Mouse (Mus musculus): Measurements from ENCODE around the gene Hoxd10. TPM values are rescaled to one million over a fixed set of nuclear protein-coding genes. Genes with fewer than 3 reads are reported as not detected.

Gene Hoxd10
- total and polyA plus RNA-seq, 2 experiments from 2014 or later, result not detected

DNA sequence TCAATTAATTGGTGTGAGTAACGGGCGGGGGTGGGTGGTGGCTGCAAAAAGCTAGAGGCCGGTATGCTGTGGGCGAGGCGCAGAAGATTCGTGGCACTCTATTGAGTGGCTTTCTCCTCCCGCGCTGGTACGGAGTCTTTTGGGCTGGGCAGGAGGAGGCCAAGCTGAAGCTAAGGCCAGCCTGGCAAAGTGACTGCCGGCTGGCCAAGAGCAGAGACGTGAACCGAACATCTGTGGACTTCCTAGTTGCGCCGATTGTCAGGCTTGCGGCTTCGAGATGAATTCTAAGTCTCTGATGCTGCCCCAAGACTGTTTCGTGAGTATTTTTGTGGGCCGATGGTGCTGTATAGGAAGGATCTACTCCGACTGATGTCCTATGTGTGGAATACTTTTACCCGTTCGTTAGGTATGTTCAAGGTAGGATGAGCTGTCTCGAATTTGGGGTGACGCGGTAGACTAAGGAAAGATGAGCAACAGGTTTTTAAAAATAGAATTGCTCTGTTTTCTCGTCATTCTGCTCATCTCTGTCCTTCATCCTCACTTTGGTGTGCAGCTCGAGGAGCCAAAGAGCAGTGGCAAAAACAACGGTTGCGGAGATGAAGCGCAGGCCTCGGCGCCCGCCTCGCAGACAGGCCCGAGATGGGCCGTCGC lies 24.4 kb upstream of the Hoxd10 start:
- Histone ChIP-seq H3K4me2 (ENCODE audit: low read depth) (no peak overlapping the region), H3K27me3 (ENCODE audit: insufficient read depth, low read length) (peaks cover 95% of the 10 kb centered on the region), H3K27ac (ENCODE audit: low read depth, low read length) (no peak overlapping the region), H3K4me3 (ENCODE audit: low read depth, low read length) (no peak overlapping the region), H3K4me1 (ENCODE audit: insufficient read depth) (no peaks in the 10 kb centered on the region), H3K9me3 (ENCODE audit: low read length) (no peaks in the 10 kb centered on the region), H3K36me3 (ENCODE audit: insufficient read depth) (no peaks in the 10 kb centered on the region), H3K9ac (no peak overlapping the region)
- TF ChIP-seq CTCF (IDR thresholded peaks at IDR 0.05; ENCODE audit: low read depth), result no peak
- ATAC-seq (no peak), DNase-seq (peak; percentile 48)
- 2% methylated on average over 36 of the region's 36 CpGs for WGBS

DNA sequence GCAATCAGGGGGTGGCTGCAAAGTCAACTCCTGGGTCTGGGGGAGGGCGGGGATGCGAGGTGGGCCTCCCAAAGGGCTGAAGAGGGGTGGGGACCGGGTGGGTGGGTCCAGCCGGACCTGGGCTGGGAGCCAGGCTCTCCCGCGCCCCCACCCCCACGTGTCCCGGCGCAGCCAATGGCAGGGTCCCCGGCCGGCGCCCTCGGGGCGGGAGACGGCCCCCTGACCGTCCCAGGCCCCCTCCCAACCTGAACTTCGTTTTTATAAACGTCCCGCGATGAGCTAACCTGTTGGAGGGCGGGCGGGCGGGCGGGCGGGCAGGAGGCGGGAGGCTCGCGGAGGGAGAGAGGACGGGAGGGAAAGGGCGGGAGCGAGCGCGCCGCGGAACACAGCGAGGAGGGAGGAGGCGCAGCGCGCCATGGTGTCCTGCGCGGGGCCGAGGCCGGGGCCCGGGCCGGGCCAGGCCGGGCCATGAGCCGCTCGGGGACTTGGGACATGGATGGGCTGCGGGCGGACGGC lies 23.8 kb upstream of the Hoxd10 start, which contains the start of gene Hoxd13:
TSS of gene Hoxd13 (plus strand) at position 469 of the 516 bp plus-strand sequence.
- H3K36me3 ChIP-seq (ENCODE audit: insufficient read depth), result no peaks in the 10 kb centered on the region
- H3K4me2 ChIP-seq (ENCODE audit: low read depth), result peak within 1 kb of the TSS; percentile 37
- H3K4me1 ChIP-seq (ENCODE audit: insufficient read depth), result no peaks in the 10 kb centered on the region
- H3K27me3 ChIP-seq (ENCODE audit: insufficient read depth, low read length), result peaks cover 95% of the 10 kb centered on the region
- H3K9me3 ChIP-seq (ENCODE audit: low read length), result no peaks in the 10 kb centered on the region
- no peak within 1 kb of the TSS for H3K27ac ChIP-seq (ENCODE audit: low read depth, low read length)
- ATAC-seq, result no peak
- no peak for DNase-seq
- WGBS, result 0% methylated on average over 19 of the region's 51 CpGs
- H3K9ac ChIP-seq, result no peak within 1 kb of the TSS
- H3K4me3 ChIP-seq (ENCODE audit: low read depth, low read length), result peak within 1 kb of the TSS; percentile 10
- no peak for TF ChIP-seq CTCF (IDR thresholded peaks at IDR 0.05; ENCODE audit: low read depth)

DNA sequence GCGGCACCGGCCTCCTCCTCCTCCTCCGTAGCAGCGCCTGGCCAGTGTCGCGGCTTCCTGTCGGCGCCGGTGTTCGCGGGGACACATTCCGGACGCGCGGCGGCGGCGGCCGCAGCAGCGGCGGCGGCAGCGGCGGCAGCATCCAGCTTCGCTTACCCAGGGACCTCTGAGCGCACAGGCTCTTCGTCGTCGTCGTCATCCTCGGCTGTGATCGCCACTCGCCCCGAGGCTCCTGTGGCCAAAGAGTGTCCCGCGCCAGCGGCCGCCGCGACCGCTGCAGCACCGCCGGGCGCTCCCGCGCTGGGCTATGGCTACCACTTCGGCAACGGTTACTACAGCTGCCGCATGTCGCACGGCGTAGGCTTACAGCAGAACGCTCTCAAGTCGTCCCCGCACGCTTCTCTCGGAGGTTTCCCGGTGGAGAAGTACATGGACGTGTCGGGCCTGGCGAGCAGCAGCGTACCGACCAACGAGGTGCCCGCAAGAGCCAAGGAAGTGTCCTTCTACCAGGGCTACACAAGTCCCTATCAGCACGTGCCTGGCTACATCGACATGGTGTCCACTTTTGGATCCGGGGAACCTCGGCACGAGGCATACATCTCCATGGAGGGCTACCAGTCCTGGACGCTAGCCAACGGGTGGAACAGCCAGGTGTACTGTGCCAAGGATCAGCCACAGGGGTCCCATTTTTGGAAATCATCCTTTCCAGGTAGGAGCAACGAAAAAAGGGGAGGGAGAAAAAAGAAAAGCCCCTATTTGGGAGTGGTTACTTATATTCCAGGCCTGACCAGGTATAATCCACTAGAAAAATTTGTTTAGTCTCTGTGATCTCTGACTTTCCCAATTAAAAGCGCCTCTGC lies 23.1 kb upstream of the Hoxd10 start:
- WGBS, result 3% methylated on average over 68 of the region's 74 CpGs
- no peak for TF ChIP-seq CTCF (IDR thresholded peaks at IDR 0.05; ENCODE audit: low read depth)
- Histone ChIP-seq H3K9me3 (ENCODE audit: low read length) (no peaks in the 10 kb centered on the region), H3K4me2 (ENCODE audit: low read depth) (peak overlapping the region; percentile 37), H3K36me3 (ENCODE audit: insufficient read depth) (no peaks in the 10 kb centered on the region), H3K9ac (no peak overlapping the region), H3K4me3 (ENCODE audit: low read depth, low read length) (peak overlapping the region; percentile 10), H3K27ac (ENCODE audit: low read depth, low read length) (no peak overlapping the region), H3K4me1 (ENCODE audit: insufficient read depth) (no peaks in the 10 kb centered on the region), H3K27me3 (ENCODE audit: insufficient read depth, low read length) (peaks cover 95% of the 10 kb centered on the region)
- peak; percentile 55 for DNase-seq
- ATAC-seq, result peak; percentile 58; the same call in 1 of the 2 replicates

DNA sequence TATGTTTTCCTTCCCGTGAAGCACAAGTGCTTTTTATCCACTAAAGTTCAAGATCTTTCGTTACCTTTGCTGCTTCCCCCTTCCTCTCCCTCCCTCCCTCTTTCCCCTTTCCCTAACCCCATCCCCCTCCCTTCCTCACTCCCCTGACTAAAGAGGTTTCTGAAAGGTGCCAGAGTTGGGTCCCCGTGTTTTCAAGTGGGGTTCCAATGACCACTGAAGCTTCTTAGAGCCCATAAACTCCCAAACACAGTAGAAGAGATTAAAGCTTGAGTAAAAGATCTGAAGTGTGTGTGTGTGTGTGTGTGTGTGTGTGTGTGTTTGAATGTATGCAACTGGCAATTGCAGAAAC lies 22.5 kb upstream of the Hoxd10 start:
- peaks cover 95% of the 10 kb centered on the region for H3K27me3 ChIP-seq (ENCODE audit: insufficient read depth, low read length)
- no peak overlapping the region for H3K4me2 ChIP-seq (ENCODE audit: low read depth)
- H3K4me3 ChIP-seq (ENCODE audit: low read depth, low read length), result no peak overlapping the region
- no peak for TF ChIP-seq CTCF (IDR thresholded peaks at IDR 0.05; ENCODE audit: low read depth)
- no peak overlapping the region for H3K9ac ChIP-seq
- H3K4me1 ChIP-seq (ENCODE audit: insufficient read depth), result no peaks in the 10 kb centered on the region
- H3K27ac ChIP-seq (ENCODE audit: low read depth, low read length), result no peak overlapping the region
- H3K36me3 ChIP-seq (ENCODE audit: insufficient read depth), result no peaks in the 10 kb centered on the region
- ATAC-seq (no peak), DNase-seq (no peak)
- H3K9me3 ChIP-seq (ENCODE audit: low read length), result no peaks in the 10 kb centered on the region
- 4% methylated on average over 3 of the region's 3 CpGs for WGBS

DNA sequence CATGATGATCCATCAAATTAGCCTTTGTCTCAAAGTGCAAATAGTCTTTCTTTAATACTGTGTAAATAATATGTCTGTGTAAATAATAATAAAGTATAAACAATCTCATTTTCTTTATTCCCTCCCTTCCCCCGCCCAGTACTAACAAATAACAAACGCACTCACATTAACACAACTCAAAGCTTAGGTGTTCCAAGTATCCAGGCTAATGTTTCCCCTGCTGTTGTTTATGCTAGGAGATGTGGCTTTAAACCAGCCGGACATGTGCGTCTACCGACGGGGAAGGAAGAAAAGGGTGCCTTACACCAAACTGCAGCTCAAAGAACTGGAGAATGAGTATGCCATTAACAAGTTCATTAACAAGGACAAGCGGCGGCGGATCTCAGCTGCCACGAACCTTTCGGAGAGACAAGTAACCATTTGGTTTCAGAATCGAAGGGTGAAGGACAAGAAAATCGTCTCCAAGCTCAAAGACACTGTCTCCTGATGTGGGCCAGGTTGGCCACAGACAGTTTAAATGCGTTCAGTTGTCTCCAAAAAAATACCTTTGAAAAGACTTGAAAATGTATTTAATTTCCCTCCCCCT lies 22.0 kb upstream of the Hoxd10 start:
- Histone ChIP-seq H3K27ac (ENCODE audit: low read depth, low read length) (no peak overlapping the region), H3K4me1 (ENCODE audit: insufficient read depth) (no peaks in the 10 kb centered on the region), H3K9ac (no peak overlapping the region), H3K9me3 (ENCODE audit: low read length) (no peaks in the 10 kb centered on the region), H3K36me3 (ENCODE audit: insufficient read depth) (no peaks in the 10 kb centered on the region), H3K4me3 (ENCODE audit: low read depth, low read length) (no peak overlapping the region), H3K4me2 (ENCODE audit: low read depth) (no peak overlapping the region), H3K27me3 (ENCODE audit: insufficient read depth, low read length) (peaks cover 95% of the 10 kb centered on the region)
- no peak for DNase-seq
- ATAC-seq, result no peak
- WGBS, result 4% methylated on average over 14 of the region's 14 CpGs
- TF ChIP-seq CTCF (IDR thresholded peaks at IDR 0.05; ENCODE audit: low read depth), result no peak

- Histone ChIP-seq H3K4me3 (ENCODE audit: low read depth, low read length) (no peak overlapping the region), H3K36me3 (ENCODE audit: insufficient read depth) (no peaks in the 10 kb centered on the region), H3K9ac (no peak overlapping the region), H3K4me2 (ENCODE audit: low read depth) (no peak overlapping the region), H3K27ac (ENCODE audit: low read depth, low read length) (no peak overlapping the region), H3K4me1 (ENCODE audit: insufficient read depth) (no peaks in the 10 kb centered on the region), H3K27me3 (ENCODE audit: insufficient read depth, low read length) (peaks cover 96% of the 10 kb centered on the region), H3K9me3 (ENCODE audit: low read length) (no peaks in the 10 kb centered on the region)
- ATAC-seq, result no peak
- WGBS, result 4% methylated on average over 3 of the region's 3 CpGs
- no peak for DNase-seq
- no peak for TF ChIP-seq CTCF (IDR thresholded peaks at IDR 0.05; ENCODE audit: low read depth)
Observed at GRCm38 (mm10) chr2:74670632-74671188, 21.0 kb upstream of the Hoxd10 start.

All from forebrain, postnatal 0 days (tissue).